Mouse (Mus musculus) limb, embryonic 14.5 days (tissue): ENCODE data around the gene Atl2. TPM values are rescaled to one million over a fixed set of nuclear protein-coding genes. Genes with fewer than 3 reads are reported as not detected.
A peak's percentile ranks its signal among the peaks of the same experiment; 100 is the strongest.

Source experiments
- ATAC-seq: fragments of 200-750 bp; cut with Nextera tagmentation; 2 replicates; pipeline ENCODE4 v1.8.0; 2017; ENCODE audit warnings: low read depth, moderate number of reproducible peaks, moderate TSS enrichment; ENCODE audit not compliant: low FRiP score
- DNase-seq: peaks from one replicate; pipeline ENCODE4 v3.0.0-alpha.2; 2015; ENCODE audit warnings: low spot score
- H3K27ac ChIP-seq: fragments of 300-500 bp; sonication (generic); replicated peaks from 2 replicates; pipeline ENCODE4 v1.5.1; 2014; ENCODE audit warnings: low read depth, mild to moderate bottlenecking, low read length, moderate library complexity, mixed read lengths
- H3K27me3 ChIP-seq: fragments of 300-500 bp; sonication (generic); 2 replicates; pipeline ENCODE4 v1.6.1; 2014; ENCODE audit warnings: low read length, mixed read lengths; ENCODE audit not compliant: control insufficient read depth, insufficient read depth
- H3K36me3 ChIP-seq: fragments of 300-500 bp; sonication (generic); 2 replicates; pipeline ENCODE4 v1.6.1; 2014; ENCODE audit warnings: mild to moderate bottlenecking, low read length, moderate library complexity, mixed read lengths; ENCODE audit not compliant: control insufficient read depth, insufficient read depth
- H3K4me1 ChIP-seq: fragments of 300-500 bp; sonication (generic); 2 replicates; pipeline ENCODE4 v1.6.1; 2014; ENCODE audit warnings: antibody characterized with exemption, low read length, mixed read lengths; ENCODE audit not compliant: control insufficient read depth, insufficient read depth
- H3K4me2 ChIP-seq: fragments of 300-500 bp; sonication (generic); replicated peaks from 2 replicates; pipeline ENCODE4 v1.6.1; 2014; ENCODE audit warnings: low read depth, mild to moderate bottlenecking, low read length, moderate library complexity; ENCODE audit not compliant: severe bottlenecking
- H3K4me3 ChIP-seq: fragments of 300-500 bp; sonication (generic); replicated peaks from 2 replicates; pipeline ENCODE4 v1.5.1; 2014; ENCODE audit warnings: low read length
- H3K9ac ChIP-seq: fragments of 300-500 bp; sonication (generic); 2 replicates; pipeline ENCODE4 v1.6.1; 2014; ENCODE audit warnings: mild to moderate bottlenecking, low read depth, low read length, moderate library complexity; ENCODE audit not compliant: severe bottlenecking
- H3K9me3 ChIP-seq: fragments of 300-500 bp; sonication (generic); 2 replicates; pipeline ENCODE4 v1.6.1; 2016; ENCODE audit warnings: low read length; ENCODE audit not compliant: control insufficient read depth
- POLR2A ChIP-seq: fragments of 200-500 bp; IDR thresholded peaks from 2 replicates; pipeline ENCODE4 v1.8.0; 2012; ENCODE audit warnings: inconsistent platforms, mild to moderate bottlenecking, moderate library complexity, borderline replicate concordance; ENCODE audit not compliant: insufficient read depth, insufficient read length; ENCODE audit errors: extremely low read depth
- WGBS: fragments of 180-500 bp; shearing (Covaris S2); extraction: QIAGEN DNeasy Blood & Tissue Kit; methylation state at CpG from one replicate; pipeline ENCODE4 v1.1.7; 2014; 5-methylcytosine and 5-hydroxymethylcytosine counted together
- polyA plus RNA-seq, 2 experiments: library from polyadenylated mRNA; depleted of rRNA in 1 of 2; stranded (reverse) in 1 of 2; unstranded in 1 of 2; fragments of >200 nt; fragmentation: Nextera tagmentation in 1 of 2; extraction: Ambion mirVana in 1 of 2; gene quantifications; 2 replicates each; pipeline versions ENCODE4 v1.2.1 to v1.2.3; 2012 to 2014

Gene Atl2
- 21.7 and 25.9 TPM in 2 replicates for polyA plus RNA-seq (2012; rRNA removed)
- 26.1 and 28.8 TPM in 2 replicates for polyA plus RNA-seq (2014; fragmentation: Nextera tagmentation; extraction: Ambion mirVana)

- H3K4me3 ChIP-seq: peak within 1 kb of the TSS; percentile 93
- ATAC-seq (peak; percentile 95), DNase-seq (peak; percentile 96)
- peak; percentile 59; the same call in 1 of the 2 replicates for TF ChIP-seq POLR2A
- peak within 1 kb of the TSS; percentile 96 for H3K9ac ChIP-seq
- H3K4me1 ChIP-seq: peaks cover 20% of the 10 kb centered on the region
- H3K9me3 ChIP-seq: no peaks in the 10 kb centered on the region
- peak within 1 kb of the TSS; percentile 69 for H3K4me2 ChIP-seq
- 0% methylated on average over 43 of the region's 51 CpGs for WGBS
- H3K27me3 ChIP-seq: no peaks in the 10 kb centered on the region
- peak within 1 kb of the TSS; percentile 96 for H3K27ac ChIP-seq
- H3K36me3 ChIP-seq: no peaks in the 10 kb centered on the region
These were observed at the start of gene Atl2 for GRCm38 (mm10) chr17:79895911-79896423. Atl2 (minus strand) TSS chr17:79896123.

- Histone ChIP-seq H3K27me3 (no peaks in the 10 kb centered on the region), H3K36me3 (no peaks in the 10 kb centered on the region), H3K9ac (no peak overlapping the region), H3K9me3 (no peaks in the 10 kb centered on the region), H3K4me1 (no peaks in the 10 kb centered on the region), H3K4me3 (no peak overlapping the region), H3K4me2 (no peak overlapping the region), H3K27ac (no peak overlapping the region)
- no peak for ATAC-seq
- 50% methylated on average over 6 of the region's 6 CpGs for WGBS
- TF ChIP-seq POLR2A: no peak
- DNase-seq: no peak
These were observed 48.9 kb upstream of the Atl2 start for GRCm38 (mm10) chr17:79944851-79945250.

GRCm38 (mm10) chr17:79942418-79942817 is 46.5 kb upstream of the Atl2 start:
- 75% methylated on average over 5 of the region's 5 CpGs for WGBS
- no peak for TF ChIP-seq POLR2A
- ATAC-seq (no peak), DNase-seq (no peak)
- Histone ChIP-seq H3K27me3 (no peaks in the 10 kb centered on the region), H3K4me2 (no peak overlapping the region), H3K36me3 (no peaks in the 10 kb centered on the region), H3K4me1 (no peaks in the 10 kb centered on the region), H3K4me3 (no peak overlapping the region), H3K27ac (no peak overlapping the region), H3K9me3 (no peaks in the 10 kb centered on the region), H3K9ac (no peak overlapping the region)

GRCm38 (mm10) chr17:79939133-79939532 is 43.2 kb upstream of the Atl2 start:
- Histone ChIP-seq H3K4me3 (no peak overlapping the region), H3K27ac (no peak overlapping the region), H3K4me2 (no peak overlapping the region), H3K36me3 (no peaks in the 10 kb centered on the region), H3K9me3 (no peaks in the 10 kb centered on the region), H3K27me3 (no peaks in the 10 kb centered on the region), H3K9ac (no peak overlapping the region), H3K4me1 (no peaks in the 10 kb centered on the region)
- WGBS: 79% methylated on average over 3 of the region's 3 CpGs
- DNase-seq (no peak), ATAC-seq (no peak)
- no peak for TF ChIP-seq POLR2A

- TF ChIP-seq POLR2A: no peak
- H3K27ac ChIP-seq: no peak overlapping the region
- no peaks in the 10 kb centered on the region for H3K27me3 ChIP-seq
- no peak for DNase-seq
- 0 out of 2 replicates have a peak, but pooled peaks cover 4% of the 10 kb centered on the region for H3K4me1 ChIP-seq
- H3K4me2 ChIP-seq: no peak overlapping the region
- no peak overlapping the region for H3K4me3 ChIP-seq
- H3K36me3 ChIP-seq: no peaks in the 10 kb centered on the region
- H3K9ac ChIP-seq: no peak overlapping the region
- no peak for ATAC-seq
- no peaks in the 10 kb centered on the region for H3K9me3 ChIP-seq
- WGBS: 72% methylated on average over 10 of the region's 10 CpGs
These were observed 42.1 kb upstream of the Atl2 start for GRCm38 (mm10) chr17:79937921-79938601.
